Mouse (Mus musculus) cerebellum, postnatal 25 days (tissue): ENCODE measurements around the gene Sh3bgrl2.

Experiments
- DNase-seq, 2 experiments: peaks; one replicate each; pipeline ENCODE4 v3.0.0; 2021; ENCODE audit warnings: mixed read lengths in 2 of 2

The Sh3bgrl2 gene

GRCm38 (mm10) chr9:83593811-83594210 lies 45.7 kb downstream of the Sh3bgrl2 start:
- DNase-seq: no peak

GRCm38 (mm10) chr9:83596132-83596531 lies 48.0 kb downstream of the Sh3bgrl2 start:
- DNase-seq: no peak

- no peak for DNase-seq
These were observed 48.7 kb downstream of the Sh3bgrl2 start for GRCm38 (mm10) chr9:83596646-83597481.

GRCm38 (mm10) chr9:83598047-83598446 lies 49.9 kb downstream of the Sh3bgrl2 start:
- DNase-seq: no peak

GRCm38 (mm10) chr9:83599505-83599904 lies 51.4 kb downstream of the Sh3bgrl2 start:
- peak; percentile 30 to 53 for DNase-seq

GRCm38 (mm10) chr9:83600286-83601048 lies 52.3 kb downstream of the Sh3bgrl2 start:
- DNase-seq: peak; percentile 54 to 70

GRCm38 (mm10) chr9:83602176-83602770 lies 54.1 kb downstream of the Sh3bgrl2 start:
- no peak for DNase-seq

GRCm38 (mm10) chr9:83603159-83603558 lies 55.0 kb downstream of the Sh3bgrl2 start:
- no peak for DNase-seq

- peak; percentile 22 to 25 for DNase-seq
These were observed 57.9 kb downstream of the Sh3bgrl2 start for GRCm38 (mm10) chr9:83605886-83606640.

GRCm38 (mm10) chr9:83608135-83608534 lies 60.0 kb downstream of the Sh3bgrl2 start:
- no peak for DNase-seq

GRCm38 (mm10) chr9:83609422-83610297 lies 61.5 kb downstream of the Sh3bgrl2 start:
- peak; percentile 85 to 90 for DNase-seq

- DNase-seq: no peak
These were observed 67.9 kb downstream of the Sh3bgrl2 start for GRCm38 (mm10) chr9:83615912-83616585.

- no peak for DNase-seq
These were observed 68.5 kb downstream of the Sh3bgrl2 start for GRCm38 (mm10) chr9:83616586-83617081.

GRCm38 (mm10) chr9:83623455-83623854 lies 75.3 kb downstream of the Sh3bgrl2 start:
- no peak for DNase-seq

GRCm38 (mm10) chr9:83624193-83624592 lies 76.1 kb downstream of the Sh3bgrl2 start:
- no peak for DNase-seq

- no peak for DNase-seq
These were observed 77.0 kb downstream of the Sh3bgrl2 start for GRCm38 (mm10) chr9:83625085-83625484.

GRCm38 (mm10) chr9:83628669-83629612 lies 80.8 kb downstream of the Sh3bgrl2 start:
- DNase-seq: no peak

- DNase-seq: no peak
These were observed 82.2 kb downstream of the Sh3bgrl2 start for GRCm38 (mm10) chr9:83630341-83630740.

- no peak for DNase-seq
These were observed 83.8 kb downstream of the Sh3bgrl2 start for GRCm38 (mm10) chr9:83631920-83632319.

- DNase-seq: no peak
These were observed 86.6 kb downstream of the Sh3bgrl2 start for GRCm38 (mm10) chr9:83634703-83635102.
